Mouse (Mus musculus): ENCODE measurements around the gene Ghdc. TPM values are rescaled to one million over a fixed set of nuclear protein-coding genes. Genes with fewer than 3 reads are reported as not detected.

Ghdc gene
- 5.4 and 6.8 TPM in 2 replicates for polyA plus RNA-seq (2016; fragmentation: Nextera tagmentation; extraction: Ambion mirVana)

- H3K9me3 ChIP-seq: no peaks in the 10 kb centered on the region
- WGBS: 17% methylated on average over 17 of the region's 17 CpGs
- peak within 1 kb of the TSS; percentile 59 for H3K9ac ChIP-seq (replicated peaks)
- H3K27me3 ChIP-seq: no peaks in the 10 kb centered on the region
- H3K4me1 ChIP-seq (replicated peaks): peaks cover 7% of the 10 kb centered on the region
- peak within 1 kb of the TSS; percentile 60 for H3K4me2 ChIP-seq
- no peaks in the 10 kb centered on the region for H3K36me3 ChIP-seq
- ATAC-seq (ENCODE audit: insufficient number of reproducible peaks, insufficient read depth, low FRiP score, low TSS enrichment, low read depth): no peak
- H3K27ac ChIP-seq: peak within 1 kb of the TSS; percentile 62; the same call in 1 of the 2 replicates
- H3K4me3 ChIP-seq (replicated peaks): peak within 1 kb of the TSS; percentile 59
These were observed at the start of gene Ghdc for GRCm38 (mm10) chr11:100770646-100771408. Gene Ghdc, minus strand, starts transcription at chr11:100770957.

- Histone ChIP-seq H3K4me1 (replicated peaks) (peaks cover 44% of the 10 kb centered on the region), H3K9ac (replicated peaks) (no peak overlapping the region), H3K9me3 (no peaks in the 10 kb centered on the region), H3K36me3 (no peaks in the 10 kb centered on the region), H3K27me3 (peaks cover 19% of the 10 kb centered on the region; the same call in 1 of the 2 replicates), H3K4me3 (replicated peaks) (no peak overlapping the region), H3K27ac (no peak overlapping the region), H3K4me2 (peak overlapping the region; percentile 31; the same call in 1 of the 2 replicates)
- 0 out of 2 replicates have a peak, but pooled peaks have one; percentile 43 for ATAC-seq (ENCODE audit: insufficient number of reproducible peaks, insufficient read depth, low FRiP score, low TSS enrichment, low read depth)
- WGBS: 22% methylated on average over 8 of the region's 8 CpGs
These were observed 49.3 kb upstream of the Ghdc start for GRCm38 (mm10) chr11:100820047-100820446.

- Histone ChIP-seq H3K9me3 (no peaks in the 10 kb centered on the region), H3K27ac (no peak overlapping the region), H3K36me3 (no peaks in the 10 kb centered on the region), H3K4me3 (replicated peaks) (no peak overlapping the region), H3K27me3 (peaks cover 19% of the 10 kb centered on the region; the same call in 1 of the 2 replicates), H3K4me2 (peak overlapping the region; percentile 31; the same call in 1 of the 2 replicates), H3K4me1 (replicated peaks) (peaks cover 44% of the 10 kb centered on the region), H3K9ac (replicated peaks) (no peak overlapping the region)
- 0 out of 2 replicates have a peak, but pooled peaks have one; percentile 38 for ATAC-seq (ENCODE audit: insufficient number of reproducible peaks, insufficient read depth, low FRiP score, low TSS enrichment, low read depth)
- 46% methylated on average over 16 of the region's 16 CpGs for WGBS
These were observed 48.9 kb upstream of the Ghdc start for GRCm38 (mm10) chr11:100819626-100820025.

- H3K9ac ChIP-seq (replicated peaks): no peak overlapping the region
- H3K4me3 ChIP-seq (replicated peaks): no peak overlapping the region
- peaks cover 18% of the 10 kb centered on the region; the same call in 1 of the 2 replicates for H3K27me3 ChIP-seq
- ATAC-seq (ENCODE audit: insufficient number of reproducible peaks, insufficient read depth, low FRiP score, low TSS enrichment, low read depth): no peak
- no peaks in the 10 kb centered on the region for H3K9me3 ChIP-seq
- WGBS: 41% methylated on average over 8 of the region's 8 CpGs
- no peak overlapping the region for H3K27ac ChIP-seq
- H3K4me2 ChIP-seq: no peak overlapping the region
- H3K4me1 ChIP-seq (replicated peaks): peaks cover 39% of the 10 kb centered on the region
- H3K36me3 ChIP-seq: no peaks in the 10 kb centered on the region
These were observed 48.3 kb upstream of the Ghdc start for GRCm38 (mm10) chr11:100819048-100819447.

- Histone ChIP-seq H3K27ac (no peak overlapping the region), H3K9ac (replicated peaks) (no peak overlapping the region), H3K4me3 (replicated peaks) (no peak overlapping the region), H3K9me3 (no peaks in the 10 kb centered on the region), H3K4me2 (no peak overlapping the region), H3K4me1 (replicated peaks) (peaks cover 39% of the 10 kb centered on the region), H3K36me3 (no peaks in the 10 kb centered on the region), H3K27me3 (peaks cover 14% of the 10 kb centered on the region; the same call in 1 of the 2 replicates)
- 81% methylated on average over 15 of the region's 15 CpGs for WGBS
- no peak for ATAC-seq (ENCODE audit: insufficient number of reproducible peaks, insufficient read depth, low FRiP score, low TSS enrichment, low read depth)
These were observed 47.7 kb upstream of the Ghdc start for GRCm38 (mm10) chr11:100818359-100819012.

GRCm38 (mm10) chr11:100817311-100817710 lies 46.6 kb upstream of the Ghdc start:
- Histone ChIP-seq H3K4me2 (no peak overlapping the region), H3K9me3 (no peaks in the 10 kb centered on the region), H3K27ac (no peak overlapping the region), H3K9ac (replicated peaks) (no peak overlapping the region), H3K27me3 (peaks cover 14% of the 10 kb centered on the region; the same call in 1 of the 2 replicates), H3K36me3 (no peaks in the 10 kb centered on the region), H3K4me3 (replicated peaks) (no peak overlapping the region), H3K4me1 (replicated peaks) (peaks cover 34% of the 10 kb centered on the region)
- 49% methylated on average over 9 of the region's 9 CpGs for WGBS
- no peak for ATAC-seq (ENCODE audit: insufficient number of reproducible peaks, insufficient read depth, low FRiP score, low TSS enrichment, low read depth)

- Histone ChIP-seq H3K36me3 (no peaks in the 10 kb centered on the region), H3K4me3 (replicated peaks) (no peak overlapping the region), H3K4me2 (no peak overlapping the region), H3K9ac (replicated peaks) (no peak overlapping the region), H3K27ac (no peak overlapping the region), H3K27me3 (peaks cover 13% of the 10 kb centered on the region; the same call in 1 of the 2 replicates), H3K9me3 (no peaks in the 10 kb centered on the region), H3K4me1 (replicated peaks) (peaks cover 31% of the 10 kb centered on the region)
- 81% methylated on average over 4 of the region's 4 CpGs for WGBS
- ATAC-seq (ENCODE audit: insufficient number of reproducible peaks, insufficient read depth, low FRiP score, low TSS enrichment, low read depth): no peak
These were observed 46.0 kb upstream of the Ghdc start for GRCm38 (mm10) chr11:100816801-100817200.

GRCm38 (mm10) chr11:100816342-100816741 lies 45.6 kb upstream of the Ghdc start:
- H3K27me3 ChIP-seq: peaks cover 9% of the 10 kb centered on the region; the same call in 1 of the 2 replicates
- 70% methylated on average over 3 of the region's 3 CpGs for WGBS
- H3K27ac ChIP-seq: no peak overlapping the region
- no peak overlapping the region for H3K4me3 ChIP-seq (replicated peaks)
- H3K9me3 ChIP-seq: peaks cover under 1% of the 10 kb centered on the region; the same call in 1 of the 2 replicates
- no peak overlapping the region for H3K9ac ChIP-seq (replicated peaks)
- no peaks in the 10 kb centered on the region for H3K36me3 ChIP-seq
- ATAC-seq (ENCODE audit: insufficient number of reproducible peaks, insufficient read depth, low FRiP score, low TSS enrichment, low read depth): no peak
- no peak overlapping the region for H3K4me2 ChIP-seq
- H3K4me1 ChIP-seq (replicated peaks): peaks cover 26% of the 10 kb centered on the region

GRCm38 (mm10) chr11:100814498-100814897 lies 43.7 kb upstream of the Ghdc start:
- Histone ChIP-seq H3K36me3 (no peaks in the 10 kb centered on the region), H3K9ac (replicated peaks) (no peak overlapping the region), H3K4me3 (replicated peaks) (no peak overlapping the region), H3K27ac (no peak overlapping the region; the same call in 1 of the 2 replicates), H3K9me3 (peaks cover 3% of the 10 kb centered on the region; the same call in 1 of the 2 replicates), H3K4me1 (replicated peaks) (peaks cover 25% of the 10 kb centered on the region), H3K4me2 (no peak overlapping the region), H3K27me3 (peaks cover 7% of the 10 kb centered on the region; the same call in 1 of the 2 replicates)
- 59% methylated on average over 13 of the region's 13 CpGs for WGBS
- ATAC-seq (ENCODE audit: insufficient number of reproducible peaks, insufficient read depth, low FRiP score, low TSS enrichment, low read depth): peak; percentile 66; the same call in 1 of the 2 replicates

- no peak overlapping the region for H3K9ac ChIP-seq (replicated peaks)
- peaks cover 11% of the 10 kb centered on the region for H3K4me1 ChIP-seq (replicated peaks)
- 81% methylated on average over 2 of the region's 2 CpGs for WGBS
- H3K27me3 ChIP-seq: 0 out of 2 replicates have a peak, but pooled peaks cover 5% of the 10 kb centered on the region
- H3K4me3 ChIP-seq (replicated peaks): no peak overlapping the region
- no peak overlapping the region for H3K4me2 ChIP-seq
- no peaks in the 10 kb centered on the region for H3K36me3 ChIP-seq
- ATAC-seq (ENCODE audit: insufficient number of reproducible peaks, insufficient read depth, low FRiP score, low TSS enrichment, low read depth): no peak
- H3K27ac ChIP-seq: peak overlapping the region; percentile 88
- H3K9me3 ChIP-seq: peaks cover 3% of the 10 kb centered on the region; the same call in 1 of the 2 replicates
These were observed 40.4 kb upstream of the Ghdc start for GRCm38 (mm10) chr11:100811132-100811531.

GRCm38 (mm10) chr11:100810516-100810915 lies 39.8 kb upstream of the Ghdc start:
- WGBS: 51% methylated on average over 9 of the region's 9 CpGs
- peak overlapping the region; percentile 88 for H3K27ac ChIP-seq
- ATAC-seq (ENCODE audit: insufficient number of reproducible peaks, insufficient read depth, low FRiP score, low TSS enrichment, low read depth): peak; percentile 73; the same call in 1 of the 2 replicates
- H3K4me2 ChIP-seq: no peak overlapping the region
- H3K36me3 ChIP-seq: no peaks in the 10 kb centered on the region
- H3K9me3 ChIP-seq: peaks cover 3% of the 10 kb centered on the region; the same call in 1 of the 2 replicates
- no peak overlapping the region for H3K9ac ChIP-seq (replicated peaks)
- H3K27me3 ChIP-seq: 0 out of 2 replicates have a peak, but pooled peaks cover 5% of the 10 kb centered on the region
- H3K4me3 ChIP-seq (replicated peaks): no peak overlapping the region
- H3K4me1 ChIP-seq (replicated peaks): peaks cover 11% of the 10 kb centered on the region

Measured in limb, embryonic 12.5 days (tissue).